Mouse (Mus musculus): ENCODE results near the gene Pde4a. TPM values are rescaled to one million over a fixed set of nuclear protein-coding genes. Genes with fewer than 3 reads are reported as not detected.

Pde4a gene
- 3.7 and 4.5 TPM in 2 replicates for polyA plus RNA-seq (2015; fragmentation: Nextera tagmentation; extraction: Ambion mirVana)

GRCm38 (mm10) chr9:21165041-21165951 lies at the start of gene Pde4a:
Gene Pde4a (plus strand): TSS chr9:21165714.

GRCm38 (mm10) chr9:21131059-21131956 lies 34.2 kb upstream of the Pde4a start, which contains the start of gene Tyk2:
Gene Tyk2 (minus strand): TSS chr9:21131243.

GRCm38 (mm10) chr9:21149654-21150419 lies 15.7 kb upstream of the Pde4a start, which contains the start of gene Cdc37:
Gene Cdc37 (minus strand): TSS chr9:21149982.

GRCm38 (mm10) chr9:21238733-21239464 lies 73.4 kb downstream of the Pde4a start, which contains the start of gene Keap1:
Gene Keap1 (minus strand): TSS chr9:21239361.

GRCm38 (mm10) chr9:21248326-21248725 lies 82.8 kb downstream of the Pde4a start, which contains the start of gene S1pr5:
Gene S1pr5 (minus strand): TSS chr9:21248443.

Other genes with a start within 250 kb of the Pde4a start
- gene Dnmt1, start 205.8 kb upstream of the Pde4a start, polyA plus RNA-seq (2015; fragmentation: Nextera tagmentation; extraction: Ambion mirVana): 19.8 and 22.3 TPM in 2 replicates
- gene S1pr2, start 188.9 kb upstream of the Pde4a start, polyA plus RNA-seq (2015; fragmentation: Nextera tagmentation; extraction: Ambion mirVana): 42.4 and 46.4 TPM in 2 replicates
- 98.2 and 105 TPM in 2 replicates for gene Mrpl4, start 163.0 kb upstream of the Pde4a start, polyA plus RNA-seq (2015; fragmentation: Nextera tagmentation; extraction: Ambion mirVana)
- 15.9 and 21.2 TPM in 2 replicates for gene Icam1, start 149.7 kb upstream of the Pde4a start, polyA plus RNA-seq (2015; fragmentation: Nextera tagmentation; extraction: Ambion mirVana)
- 0.82 and 0.83 TPM in 2 replicates for gene Icam4, start 136.3 kb upstream of the Pde4a start, polyA plus RNA-seq (2015; fragmentation: Nextera tagmentation; extraction: Ambion mirVana)
- gene Icam5, start 133.6 kb upstream of the Pde4a start, polyA plus RNA-seq (2015; fragmentation: Nextera tagmentation; extraction: Ambion mirVana): 0.08 and 0.14 TPM in 2 replicates
- gene Zglp1, start 98.6 kb upstream of the Pde4a start, polyA plus RNA-seq (2015; fragmentation: Nextera tagmentation; extraction: Ambion mirVana): not detected in 2 replicates
- 0.19 and 0.22 TPM in 2 replicates for gene Gm49373, start 92.6 kb upstream of the Pde4a start, polyA plus RNA-seq (2015; fragmentation: Nextera tagmentation; extraction: Ambion mirVana)
- gene Fdx1l, start 92.1 kb upstream of the Pde4a start, polyA plus RNA-seq (2015; fragmentation: Nextera tagmentation; extraction: Ambion mirVana): 45.2 and 48.2 TPM in 2 replicates
- 0.52 and 0.77 TPM in 2 replicates for gene Gm38431, start 73.7 kb upstream of the Pde4a start, polyA plus RNA-seq (2015; fragmentation: Nextera tagmentation; extraction: Ambion mirVana)
- gene Raver1, start 73.7 kb upstream of the Pde4a start, polyA plus RNA-seq (2015; fragmentation: Nextera tagmentation; extraction: Ambion mirVana): 21.1 and 26.9 TPM in 2 replicates
- 9.0 and 9.8 TPM in 2 replicates for gene Tyk2, start 34.5 kb upstream of the Pde4a start, polyA plus RNA-seq (2015; fragmentation: Nextera tagmentation; extraction: Ambion mirVana)
- 166 and 173 TPM in 2 replicates for gene Cdc37, start 15.7 kb upstream of the Pde4a start, polyA plus RNA-seq (2015; fragmentation: Nextera tagmentation; extraction: Ambion mirVana)
- 38.9 and 41.2 TPM in 2 replicates for gene Keap1, start 73.6 kb downstream of the Pde4a start, polyA plus RNA-seq (2015; fragmentation: Nextera tagmentation; extraction: Ambion mirVana)
- 0.08 and 0.11 TPM in 2 replicates for gene S1pr5, start 82.7 kb downstream of the Pde4a start, polyA plus RNA-seq (2015; fragmentation: Nextera tagmentation; extraction: Ambion mirVana)
- 20.9 and 25.4 TPM in 2 replicates for gene Atg4d, start 99.6 kb downstream of the Pde4a start, polyA plus RNA-seq (2015; fragmentation: Nextera tagmentation; extraction: Ambion mirVana)
- 8.3 and 8.4 TPM in 2 replicates for gene Kri1, start 122.3 kb downstream of the Pde4a start, polyA plus RNA-seq (2015; fragmentation: Nextera tagmentation; extraction: Ambion mirVana)
- 27.9 and 29.2 TPM in 2 replicates for gene Cdkn2d, start 125.7 kb downstream of the Pde4a start, polyA plus RNA-seq (2015; fragmentation: Nextera tagmentation; extraction: Ambion mirVana)
- gene Ap1m2, start 146.6 kb downstream of the Pde4a start, polyA plus RNA-seq (2015; fragmentation: Nextera tagmentation; extraction: Ambion mirVana): 24.7 and 28.5 TPM in 2 replicates
- 106 and 120 TPM in 2 replicates for gene Slc44a2, start 155.0 kb downstream of the Pde4a start, polyA plus RNA-seq (2015; fragmentation: Nextera tagmentation; extraction: Ambion mirVana)
- 52.5 and 56.4 TPM in 2 replicates for gene Ilf3, start 202.2 kb downstream of the Pde4a start, polyA plus RNA-seq (2015; fragmentation: Nextera tagmentation; extraction: Ambion mirVana)
- 27.3 and 30.2 TPM in 2 replicates for gene Qtrt1, start 246.1 kb downstream of the Pde4a start, polyA plus RNA-seq (2015; fragmentation: Nextera tagmentation; extraction: Ambion mirVana)